Mouse (Mus musculus) hindbrain, embryonic 11.5 days (tissue): ENCODE data around the gene Sfxn2. TPM values are rescaled to one million over a fixed set of nuclear protein-coding genes. Genes with fewer than 3 reads are reported as not detected.

Source experiments
- ATAC-seq: fragments of 200-750 bp; cut with Nextera tagmentation; 2 replicates; pipeline ENCODE4 v1.8.0; 2017; ENCODE audit warnings: mild to moderate bottlenecking, moderate TSS enrichment, moderate library complexity; ENCODE audit not compliant: low FRiP score
- DNase-seq: peaks from one replicate; pipeline ENCODE4 v3.0.0-alpha.2; 2015; ENCODE audit warnings: low spot score
- H3K27ac ChIP-seq: fragments of 300-500 bp; sonication (generic); 2 replicates; pipeline ENCODE4 v1.5.1; 2014; ENCODE audit warnings: mild to moderate bottlenecking, low read depth, low read length
- H3K27me3 ChIP-seq: fragments of 300-500 bp; sonication (generic); 2 replicates; pipeline ENCODE4 v1.6.1; 2014; ENCODE audit warnings: mild to moderate bottlenecking, low read length, moderate library complexity, mixed read lengths; ENCODE audit not compliant: control insufficient read depth, insufficient read depth
- H3K36me3 ChIP-seq: fragments of 300-500 bp; sonication (generic); 2 replicates; pipeline ENCODE4 v1.6.1; 2014; ENCODE audit warnings: mild to moderate bottlenecking, low read length, moderate library complexity, mixed read lengths; ENCODE audit not compliant: control insufficient read depth, insufficient read depth
- H3K4me1 ChIP-seq: fragments of 300-500 bp; sonication (generic); replicated peaks from 2 replicates; pipeline ENCODE4 v1.6.1; 2014; ENCODE audit warnings: low read length, mixed read lengths; ENCODE audit not compliant: control insufficient read depth, insufficient read depth
- H3K4me2 ChIP-seq: fragments of 300-500 bp; sonication (generic); replicated peaks from 2 replicates; pipeline ENCODE4 v1.6.1; 2014; ENCODE audit warnings: mild to moderate bottlenecking, low read depth, low read length
- H3K4me3 ChIP-seq: fragments of 300-500 bp; sonication (generic); 2 replicates; pipeline ENCODE4 v1.5.1; 2014; ENCODE audit warnings: low read depth, low read length
- H3K9ac ChIP-seq: fragments of 300-500 bp; sonication (generic); 2 replicates; pipeline ENCODE4 v1.6.1; 2014; ENCODE audit warnings: low read depth, low read length
- H3K9me3 ChIP-seq: fragments of 300-500 bp; sonication (generic); 2 replicates; pipeline ENCODE4 v1.6.1; 2016; ENCODE audit warnings: low read length; ENCODE audit not compliant: control insufficient read depth
- WGBS: fragments of 180-500 bp; shearing (Covaris S2); extraction: QIAGEN DNeasy Blood & Tissue Kit; methylation state at CpG from one replicate; pipeline ENCODE4 v1.1.7; 2014; 5-methylcytosine and 5-hydroxymethylcytosine counted together
- polyA plus RNA-seq: library from polyadenylated mRNA; unstranded; fragments of >200 nt; fragmentation: Nextera tagmentation; extraction: Ambion mirVana; gene quantifications from 2 replicates; pipeline ENCODE4 v1.2.1, GENCODE M21; 2014

Gene Sfxn2
- polyA plus RNA-seq, 1 experiment from 2014 or later, result 11.1 TPM

DNA sequence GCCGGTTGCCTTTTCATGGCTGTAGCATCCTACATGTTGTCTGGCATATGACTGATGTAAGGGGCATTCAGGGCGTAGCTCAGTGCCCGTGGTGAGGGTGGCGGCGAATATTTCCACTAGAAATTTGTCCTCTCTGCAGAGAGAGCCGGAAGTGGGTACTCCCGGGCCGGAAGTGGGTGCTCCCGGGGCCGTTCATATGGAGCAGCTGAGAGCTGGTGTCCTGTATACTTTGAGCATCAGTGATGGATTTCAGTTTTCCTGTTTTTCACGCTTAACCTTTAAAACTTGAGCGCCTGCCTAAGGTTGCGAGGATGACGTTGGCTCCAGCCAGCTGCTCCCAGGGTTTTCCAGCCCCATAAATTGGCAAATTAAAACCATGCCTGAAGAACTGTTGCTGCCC, 66.3 kb downstream of the Sfxn2 start:
- no peak for ATAC-seq
- DNase-seq, result no peak
- no peaks in the 10 kb centered on the region for H3K36me3 ChIP-seq
- WGBS, result 89% methylated on average over 14 of the region's 14 CpGs
- no peak overlapping the region for H3K9ac ChIP-seq
- no peak overlapping the region for H3K4me3 ChIP-seq
- no peak overlapping the region for H3K4me2 ChIP-seq
- H3K4me1 ChIP-seq, result peaks cover 4% of the 10 kb centered on the region; the same call in 1 of the 2 replicates
- no peaks in the 10 kb centered on the region for H3K9me3 ChIP-seq
- H3K27me3 ChIP-seq, result no peaks in the 10 kb centered on the region
- H3K27ac ChIP-seq, result no peak overlapping the region

GRCm38 (mm10) chr19:46640780-46641179, 67.6 kb downstream of the Sfxn2 start:
- peaks cover 9% of the 10 kb centered on the region; the same call in 1 of the 2 replicates for H3K4me1 ChIP-seq
- no peak overlapping the region for H3K4me2 ChIP-seq
- ATAC-seq (no peak), DNase-seq (no peak)
- no peaks in the 10 kb centered on the region for H3K9me3 ChIP-seq
- H3K27me3 ChIP-seq, result no peaks in the 10 kb centered on the region
- H3K27ac ChIP-seq, result peak overlapping the region; percentile 13; the same call in 1 of the 2 replicates
- H3K4me3 ChIP-seq, result no peak overlapping the region
- no peak overlapping the region for H3K9ac ChIP-seq
- no peaks in the 10 kb centered on the region for H3K36me3 ChIP-seq
- 91% methylated on average over 8 of the region's 8 CpGs for WGBS

- no peaks in the 10 kb centered on the region for H3K36me3 ChIP-seq
- no peak for DNase-seq
These were observed 68.4 kb downstream of the Sfxn2 start for GRCm38 (mm10) chr19:46641420-46642085.

GRCm38 (mm10) chr19:46642136-46642753, 69.1 kb downstream of the Sfxn2 start:
- ATAC-seq (no peak), DNase-seq (no peak)
- Histone ChIP-seq H3K9ac (0 out of 2 replicates have a peak overlapping the region, but pooled peaks have one; percentile 24), H3K4me3 (no peak overlapping the region), H3K4me2 (no peak overlapping the region), H3K9me3 (no peaks in the 10 kb centered on the region), H3K27ac (0 out of 2 replicates have a peak overlapping the region, but pooled peaks have one; percentile 4), H3K4me1 (peaks cover 9% of the 10 kb centered on the region; the same call in 1 of the 2 replicates), H3K27me3 (no peaks in the 10 kb centered on the region), H3K36me3 (no peaks in the 10 kb centered on the region)
- WGBS, result 77% methylated on average over 22 of the region's 22 CpGs

More at GRCm38 (mm10) chr19:46641420-46642085, 68.4 kb downstream of the Sfxn2 start:
- Histone ChIP-seq H3K4me2 (no peak overlapping the region), H3K27me3 (no peaks in the 10 kb centered on the region), H3K4me3 (no peak overlapping the region), H3K4me1 (peaks cover 9% of the 10 kb centered on the region; the same call in 1 of the 2 replicates), H3K9me3 (no peaks in the 10 kb centered on the region), H3K27ac (0 out of 2 replicates have a peak overlapping the region, but pooled peaks have one; percentile 17), H3K9ac (peak overlapping the region; percentile 24; the same call in 1 of the 2 replicates)
- no peak for ATAC-seq
- WGBS, result 72% methylated on average over 19 of the region's 19 CpGs

DNA sequence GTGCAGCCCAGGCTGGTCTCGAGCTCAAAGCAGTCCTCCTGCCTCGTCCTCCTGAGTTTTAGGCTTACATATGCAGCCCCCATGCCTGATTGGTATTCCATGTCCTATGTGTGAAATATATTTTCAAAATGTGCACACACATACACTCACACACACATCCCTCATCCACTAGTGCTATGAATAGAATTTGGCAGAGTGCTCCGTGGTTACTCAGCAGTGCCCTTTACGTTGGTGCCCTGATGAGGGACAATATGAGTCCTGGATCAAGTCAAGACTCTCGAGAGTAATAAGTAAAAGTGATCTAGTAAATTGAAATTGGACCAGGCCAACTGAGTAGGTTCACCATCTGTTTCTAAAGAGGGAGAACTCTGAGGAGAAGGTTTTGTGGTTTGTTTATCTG, 70.1 kb downstream of the Sfxn2 start:
- ATAC-seq (no peak), DNase-seq (no peak)
- Histone ChIP-seq H3K4me3 (no peak overlapping the region), H3K27me3 (no peaks in the 10 kb centered on the region), H3K9ac (no peak overlapping the region), H3K9me3 (no peaks in the 10 kb centered on the region), H3K4me2 (no peak overlapping the region), H3K4me1 (peaks cover 9% of the 10 kb centered on the region; the same call in 1 of the 2 replicates), H3K27ac (no peak overlapping the region), H3K36me3 (no peaks in the 10 kb centered on the region)
- 84% methylated on average over 5 of the region's 5 CpGs for WGBS

DNA sequence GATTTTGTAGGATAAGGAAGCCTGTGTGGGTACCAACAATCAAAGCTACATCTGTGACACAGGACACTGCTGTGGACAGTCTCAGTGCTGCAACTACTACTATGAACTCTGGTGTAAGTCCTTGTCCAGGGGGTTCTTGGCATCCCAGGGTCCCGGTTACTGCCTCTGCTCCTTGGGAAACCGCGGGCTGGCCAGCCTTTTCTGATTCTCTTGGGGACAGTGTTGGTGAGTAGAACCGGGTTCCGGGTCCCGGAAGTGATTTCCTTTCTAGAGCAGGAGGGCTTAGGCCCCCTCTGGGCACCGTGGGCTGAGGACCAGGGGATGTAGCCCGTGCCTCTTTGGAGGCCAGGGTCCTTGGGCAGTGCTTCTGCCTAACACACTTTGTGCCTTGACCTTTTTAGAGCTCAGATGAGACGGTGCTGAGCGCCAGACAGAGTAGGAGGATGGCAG, 71.2 kb downstream of the Sfxn2 start:
- Histone ChIP-seq H3K9ac (no peak overlapping the region), H3K4me1 (peaks cover 9% of the 10 kb centered on the region; the same call in 1 of the 2 replicates), H3K4me3 (no peak overlapping the region), H3K27me3 (no peaks in the 10 kb centered on the region), H3K4me2 (no peak overlapping the region), H3K9me3 (no peaks in the 10 kb centered on the region), H3K36me3 (no peaks in the 10 kb centered on the region), H3K27ac (no peak overlapping the region; the same call in 1 of the 2 replicates)
- 69% methylated on average over 10 of the region's 10 CpGs for WGBS
- ATAC-seq, result no peak
- DNase-seq, result no peak

GRCm38 (mm10) chr19:46644793-46645602, 71.8 kb downstream of the Sfxn2 start:
- Histone ChIP-seq H3K9ac (no peak overlapping the region), H3K9me3 (no peaks in the 10 kb centered on the region), H3K27ac (peak overlapping the region; percentile 34; the same call in 1 of the 2 replicates), H3K4me3 (no peak overlapping the region), H3K36me3 (no peaks in the 10 kb centered on the region), H3K4me1 (peaks cover 9% of the 10 kb centered on the region; the same call in 1 of the 2 replicates), H3K27me3 (no peaks in the 10 kb centered on the region), H3K4me2 (no peak overlapping the region)
- 25% methylated on average over 12 of the region's 12 CpGs for WGBS
- ATAC-seq, result no peak
- no peak for DNase-seq

DNA sequence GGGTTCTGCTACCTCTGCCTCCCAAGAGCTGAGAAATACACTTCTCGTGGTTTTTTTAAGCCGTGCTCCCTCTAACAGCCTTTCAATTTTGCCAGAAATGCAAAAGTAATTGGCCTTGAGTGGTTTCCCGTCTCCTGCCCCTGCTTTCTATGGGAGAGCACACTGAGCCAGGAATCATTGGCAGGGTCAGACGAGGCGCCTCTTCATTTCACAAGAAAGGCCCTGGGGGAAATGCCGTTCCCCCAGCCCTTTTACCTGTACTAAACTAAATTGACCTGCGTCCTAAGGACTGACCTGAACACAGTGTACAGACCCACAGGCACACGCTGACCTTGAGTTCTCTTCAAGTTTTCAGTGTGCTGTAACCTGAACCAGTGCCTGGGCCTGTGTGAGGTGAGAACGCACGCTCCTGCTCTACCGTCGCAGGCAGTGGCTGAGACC, 72.9 kb downstream of the Sfxn2 start:
- H3K27ac ChIP-seq, result no peak overlapping the region
- no peaks in the 10 kb centered on the region for H3K36me3 ChIP-seq
- H3K27me3 ChIP-seq, result no peaks in the 10 kb centered on the region
- peaks cover 9% of the 10 kb centered on the region; the same call in 1 of the 2 replicates for H3K4me1 ChIP-seq
- no peak overlapping the region for H3K9ac ChIP-seq
- ATAC-seq, result no peak
- 78% methylated on average over 12 of the region's 12 CpGs for WGBS
- H3K4me2 ChIP-seq, result no peak overlapping the region
- no peak overlapping the region for H3K4me3 ChIP-seq
- DNase-seq, result no peak
- no peaks in the 10 kb centered on the region for H3K9me3 ChIP-seq
